Mouse (Mus musculus) heart, postnatal 10 days (tissue): ENCODE measurements at regions not wholly inside any gene's neighbourhood (a gene's known extent, or its start where the extent isn't known, plus 50 kb on each side); places are given as distances from the start of the nearest gene placed in this dataset.

ENCODE experiments used
- DNase-seq, 2 experiments: peaks; one replicate each; pipeline ENCODE4 v3.0.0; 2021
- intact Hi-C: fragments of 180-260 bp; cut with DNase I; formaldehyde crosslinking; loops from one replicate; pipeline ENCODE4 v1.15.1; 2025

DNA sequence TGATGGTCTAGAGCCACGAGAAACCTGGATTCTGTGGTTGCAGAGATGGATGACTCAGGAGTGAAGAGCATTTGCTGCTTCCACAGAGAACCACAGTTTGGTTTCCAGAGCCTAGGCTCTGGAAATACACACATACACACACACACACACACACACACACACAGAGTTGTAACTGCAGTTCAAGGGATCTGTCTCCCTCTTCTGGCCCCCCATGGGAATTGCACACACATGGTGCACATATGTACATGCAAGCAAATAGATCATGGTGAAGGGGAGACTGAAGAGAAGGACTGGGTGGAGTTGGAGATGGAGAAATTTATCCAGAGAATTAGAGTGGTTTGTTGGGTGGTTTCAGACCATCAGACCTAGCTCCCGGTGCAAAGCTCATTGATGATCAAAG, 252.6 kb downstream of the Gm4791 start:
- intact Hi-C loops: no loop called here
- DNase-seq: no peak

DNA sequence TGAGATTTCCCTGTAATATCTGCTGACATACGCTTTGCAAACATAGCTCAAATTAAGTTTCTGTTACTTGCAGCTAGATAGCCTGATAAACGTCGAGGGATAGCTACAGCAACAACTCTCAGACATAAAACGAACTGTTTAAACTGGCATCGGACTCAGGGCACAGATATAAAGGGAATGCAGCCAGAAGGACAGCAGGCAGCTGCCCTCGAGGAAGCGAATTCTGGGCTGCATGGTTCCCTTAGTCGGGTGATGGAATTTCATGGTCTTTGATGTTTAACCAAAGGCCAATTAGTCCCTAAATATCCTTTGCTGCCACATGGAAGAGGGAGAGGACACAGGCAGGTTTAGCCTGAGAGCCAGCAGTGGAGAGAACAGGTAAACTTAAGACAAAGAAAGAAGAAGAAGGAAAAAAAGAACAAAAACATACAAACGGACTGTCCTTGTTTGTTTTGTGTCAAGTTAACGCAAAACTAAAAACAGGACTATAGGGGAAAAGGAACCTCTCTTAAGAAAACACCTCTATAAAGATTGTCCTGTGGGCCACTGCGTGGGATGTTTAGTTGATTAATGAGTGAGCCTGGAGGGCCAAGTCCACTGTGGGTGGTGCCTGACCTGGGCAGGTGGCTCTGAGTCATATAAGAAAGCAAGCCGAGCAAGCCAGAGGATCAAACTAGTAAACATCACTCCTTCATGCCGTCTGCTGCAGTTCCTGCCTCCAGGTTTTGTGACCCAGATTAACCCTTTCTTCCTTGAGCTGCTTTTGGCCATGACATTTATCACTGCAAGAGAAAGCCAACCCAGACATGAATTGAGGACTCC, 255.5 kb downstream of the Gm4791 start:
- intact Hi-C loops: no loop called here
- no peak for DNase-seq

DNA sequence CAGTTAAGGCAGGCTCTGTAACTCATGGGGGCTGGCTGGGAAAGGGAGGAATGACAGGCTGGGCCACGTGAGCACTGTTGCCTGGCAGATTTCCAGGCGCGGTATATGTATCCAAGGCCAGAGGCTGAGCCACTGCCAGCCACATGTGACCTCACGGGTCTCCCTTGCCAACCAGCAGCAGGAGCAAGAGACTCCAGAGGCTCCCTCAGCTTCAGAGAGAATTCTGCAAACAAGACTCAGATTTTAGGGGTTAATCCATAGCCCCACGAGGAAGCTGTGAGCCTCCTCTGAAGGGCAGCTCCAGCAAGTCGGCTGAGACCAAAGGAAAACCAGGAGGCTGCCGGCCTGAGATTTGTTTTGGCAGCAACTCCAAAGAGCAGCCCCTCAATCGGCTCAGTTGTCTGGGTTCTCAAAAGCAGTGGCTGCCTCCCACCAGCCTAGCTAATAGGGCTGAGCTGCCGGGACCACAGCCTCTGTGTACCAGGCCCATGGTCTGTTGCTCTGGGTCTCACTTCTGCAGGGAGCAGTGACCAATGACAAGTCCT, 264.0 kb upstream of the Cadm1 start:
- intact Hi-C loops: no loop called here

DNA sequence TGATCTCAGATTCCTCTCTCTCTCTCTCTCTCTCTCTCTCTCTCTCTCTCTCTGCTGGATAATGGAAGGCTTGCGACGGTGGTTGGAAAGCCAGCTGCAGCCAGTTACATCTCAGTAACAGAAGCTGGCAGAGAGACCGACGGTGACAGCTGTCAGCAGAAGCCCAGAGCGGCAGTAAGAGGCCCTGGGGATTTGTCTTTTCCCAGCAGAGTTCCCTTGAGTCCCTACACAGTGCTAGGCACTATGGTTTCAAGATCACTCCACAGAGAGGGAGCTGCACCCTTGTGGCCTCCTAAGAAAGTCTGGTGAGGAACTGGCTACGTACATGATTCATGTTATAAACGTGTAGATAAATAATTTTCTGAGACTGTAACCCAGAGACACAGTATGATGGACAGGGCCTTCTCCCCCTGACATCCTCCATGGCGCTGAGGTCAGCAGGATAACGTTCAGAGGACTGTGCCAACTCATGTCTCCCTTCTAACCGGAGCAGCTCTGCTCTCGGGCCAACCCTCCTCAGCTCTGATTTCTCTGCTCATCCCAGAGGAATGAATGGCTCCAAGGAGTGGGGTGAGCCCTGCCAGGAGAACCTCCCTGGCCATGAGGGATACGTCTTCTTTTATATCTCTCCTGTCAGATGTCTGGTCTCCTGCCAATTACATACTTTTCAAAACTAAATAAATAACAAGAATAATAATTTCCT, 253.5 kb upstream of the Cadm1 start:
- peak; percentile 66 to 74 for DNase-seq
- intact Hi-C loops: no loop called here

More for the DNA sequence above, 264.0 kb upstream of the Cadm1 start:
- DNase-seq: peak; percentile 78 to 87

DNA sequence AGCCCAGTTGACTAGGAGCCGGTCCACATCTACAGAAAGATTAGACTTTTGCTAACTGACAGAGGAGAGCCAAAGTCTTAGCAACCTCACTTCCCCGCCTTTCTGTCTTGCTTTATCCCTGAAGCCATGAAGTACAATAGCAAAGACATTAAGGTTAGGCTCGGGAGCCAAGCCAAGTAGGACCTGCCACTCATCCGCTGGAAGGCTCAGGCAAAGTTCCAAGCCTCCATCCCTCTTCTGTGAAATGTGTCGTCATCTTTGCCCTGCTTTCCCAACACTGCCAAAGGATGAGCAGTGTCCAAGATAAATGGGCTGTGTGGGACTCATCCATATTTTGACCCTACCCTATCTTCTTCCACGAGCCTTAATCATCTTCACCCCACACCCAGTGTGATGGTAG, 250.6 kb upstream of the Cadm1 start:
- intact Hi-C loops: no loop called here
- peak; percentile 19 to 25 for DNase-seq

DNA sequence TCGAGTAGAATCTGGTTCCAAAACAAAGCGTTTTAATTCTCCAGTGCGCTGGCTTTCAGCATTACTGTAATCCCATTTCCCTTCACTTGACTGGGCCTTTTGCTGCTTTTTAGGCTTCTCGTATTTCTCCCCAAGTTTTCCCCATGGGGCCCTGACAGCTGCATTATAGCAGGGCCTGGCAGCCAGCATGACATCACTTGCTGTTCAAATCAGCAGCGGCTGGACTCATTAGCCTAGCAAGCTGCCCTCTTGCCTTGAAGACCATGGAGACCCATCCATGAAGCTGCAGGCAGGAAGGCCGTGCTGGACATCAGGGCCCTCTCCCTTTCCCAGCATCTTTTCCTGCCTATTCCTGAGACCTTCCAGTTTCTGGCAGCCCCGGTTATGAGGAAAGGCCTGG, 249.8 kb upstream of the Cadm1 start:
- intact Hi-C loops: no loop called here
- DNase-seq: peak; percentile 80 to 82

DNA sequence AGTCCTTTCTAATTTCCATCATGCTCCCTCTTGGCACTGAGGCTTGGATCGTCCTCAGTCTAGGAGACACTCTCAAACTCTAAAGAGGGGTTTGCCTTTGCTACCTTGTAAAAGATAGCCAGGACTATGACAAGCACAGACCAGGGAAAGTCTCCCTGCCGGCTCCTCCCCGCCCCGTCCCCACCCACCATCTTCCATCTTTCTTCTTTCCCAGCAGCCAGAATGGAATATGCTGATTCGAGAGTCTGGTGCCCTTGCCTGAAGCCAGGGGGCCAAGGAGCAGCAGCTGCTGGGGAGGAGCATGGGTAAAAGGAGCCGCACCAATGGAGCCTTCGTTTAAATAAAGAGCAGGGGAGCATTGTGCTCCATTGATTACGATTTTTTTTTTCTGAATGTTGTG, 249.4 kb upstream of the Cadm1 start:
- intact Hi-C loops: no loop called here
- no peak for DNase-seq

DNA sequence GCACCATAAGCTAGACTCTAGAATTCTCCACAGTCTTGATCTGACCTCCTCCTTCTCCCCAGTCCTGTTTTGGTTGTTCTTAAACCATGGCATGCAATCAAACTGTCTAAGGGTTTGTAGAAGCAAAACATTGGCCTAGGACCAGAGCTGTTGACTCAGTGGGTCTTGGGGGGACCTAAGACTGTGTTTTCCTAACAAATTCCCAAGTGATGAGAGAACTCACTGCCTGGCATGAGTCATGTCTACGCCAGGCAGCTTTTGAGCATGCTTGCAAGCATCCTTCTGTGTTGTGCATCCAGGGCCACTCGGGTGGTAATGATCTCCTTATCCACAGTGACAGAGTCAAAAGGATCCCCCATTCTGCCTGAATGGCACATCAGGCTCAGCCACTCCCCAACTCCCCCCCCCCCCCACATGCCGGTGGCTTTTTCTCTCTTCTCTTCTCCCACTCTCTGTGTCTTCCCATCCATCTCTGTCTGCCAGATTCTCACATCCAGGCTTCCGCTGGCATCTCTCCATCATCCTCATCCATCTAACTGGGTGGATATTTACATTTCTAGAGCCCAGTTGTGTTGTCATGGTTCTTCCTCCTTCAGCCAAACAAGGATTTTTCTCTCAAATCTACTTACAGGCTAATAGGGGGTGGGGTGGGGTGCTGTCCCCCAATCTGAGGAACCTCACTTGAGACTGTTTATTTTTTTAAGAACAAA, 246.1 kb upstream of the Cadm1 start:
- intact Hi-C loops: no loop called here
- no peak for DNase-seq

DNA sequence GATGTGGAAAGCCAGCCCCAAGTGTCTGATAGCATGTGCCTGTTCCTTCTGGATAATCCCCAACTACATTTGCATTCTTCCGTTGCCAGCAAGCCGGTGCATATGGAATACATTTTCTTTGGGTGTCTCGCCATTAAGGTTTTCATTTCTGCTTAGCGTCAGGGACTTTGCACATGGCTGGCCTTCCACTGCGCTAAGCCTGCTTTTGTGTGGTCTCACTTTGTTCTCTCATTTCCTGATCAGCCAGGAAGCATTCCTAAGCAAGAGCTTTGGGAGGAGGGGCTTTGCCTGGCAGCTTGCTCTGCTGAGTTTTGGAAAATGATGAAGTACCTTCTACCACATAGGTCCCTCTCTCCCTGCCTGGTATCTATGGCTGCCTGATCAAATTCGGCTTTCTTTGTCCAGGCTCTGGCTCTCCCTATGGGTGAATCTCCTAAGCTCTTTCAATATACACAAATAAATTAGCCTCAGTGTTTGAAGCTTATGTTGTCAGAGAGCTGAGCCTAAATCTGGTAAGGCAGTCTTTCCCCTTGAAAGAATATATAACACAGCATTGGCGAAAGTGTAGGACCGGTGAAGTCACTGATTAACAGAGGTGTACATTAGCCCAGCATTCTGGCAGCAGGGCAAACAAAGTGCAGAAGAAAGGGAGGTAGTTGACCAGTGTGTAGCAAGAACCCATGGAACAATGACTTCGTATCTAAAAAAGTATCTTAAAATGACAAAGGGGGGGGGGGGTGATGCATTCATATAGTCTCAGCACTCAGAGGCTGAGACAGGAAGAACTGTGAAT, 242.8 kb upstream of the Cadm1 start:
- intact Hi-C loops: no loop called here

DNA sequence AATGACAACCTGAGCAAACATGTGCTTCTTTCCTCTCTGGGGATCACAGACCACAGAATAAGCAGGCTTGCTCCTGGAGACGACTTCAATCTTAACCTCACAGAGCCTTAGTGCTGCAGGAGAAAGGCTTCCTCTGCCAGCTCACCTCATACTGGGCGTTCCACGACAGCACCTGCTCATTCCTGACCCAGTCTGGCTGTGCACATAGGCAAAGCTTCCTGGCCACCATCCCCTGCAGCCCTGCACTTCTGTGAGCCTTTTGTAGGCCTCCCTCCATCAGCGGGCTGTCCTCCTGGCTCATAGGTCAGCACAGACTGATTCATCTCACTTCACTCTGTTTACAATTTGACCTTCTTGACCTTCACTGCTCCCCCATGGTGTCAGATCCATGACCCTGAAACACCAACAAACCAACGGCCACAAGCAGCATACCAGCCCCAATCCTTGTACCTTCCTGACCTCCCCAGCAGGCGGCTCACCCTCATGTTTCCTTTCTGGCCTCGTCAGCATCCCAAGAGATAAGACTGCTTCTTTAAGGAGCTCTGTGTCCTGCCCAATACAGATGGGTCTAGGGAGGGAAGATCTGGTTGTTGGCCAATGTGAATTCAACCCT, 241.3 kb upstream of the Cadm1 start:
- intact Hi-C loops: no loop called here
- DNase-seq: no peak

More for the DNA sequence above, 242.8 kb upstream of the Cadm1 start:
- no peak for DNase-seq

DNA sequence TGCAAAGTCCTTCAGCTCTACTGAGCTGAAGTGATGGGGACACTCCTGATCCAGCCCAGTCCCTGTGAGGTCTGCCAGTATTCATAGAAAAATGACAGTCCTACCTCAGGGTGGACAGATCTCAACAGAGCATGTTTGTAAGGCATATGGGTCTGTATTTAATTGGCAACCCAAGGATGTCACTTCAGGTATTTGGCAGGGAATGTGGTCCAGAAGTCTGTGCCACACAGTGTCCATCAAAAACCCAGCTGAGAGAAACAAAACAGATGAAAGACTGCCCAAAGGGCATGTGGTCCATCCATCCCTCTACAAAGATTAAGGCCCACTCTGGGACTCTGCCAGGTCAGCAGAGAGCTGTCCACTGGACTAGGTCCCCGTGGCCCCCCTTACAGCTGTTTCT, 229.3 kb upstream of the Cadm1 start:
- no peak for DNase-seq
- intact Hi-C loops: no loop called here

DNA sequence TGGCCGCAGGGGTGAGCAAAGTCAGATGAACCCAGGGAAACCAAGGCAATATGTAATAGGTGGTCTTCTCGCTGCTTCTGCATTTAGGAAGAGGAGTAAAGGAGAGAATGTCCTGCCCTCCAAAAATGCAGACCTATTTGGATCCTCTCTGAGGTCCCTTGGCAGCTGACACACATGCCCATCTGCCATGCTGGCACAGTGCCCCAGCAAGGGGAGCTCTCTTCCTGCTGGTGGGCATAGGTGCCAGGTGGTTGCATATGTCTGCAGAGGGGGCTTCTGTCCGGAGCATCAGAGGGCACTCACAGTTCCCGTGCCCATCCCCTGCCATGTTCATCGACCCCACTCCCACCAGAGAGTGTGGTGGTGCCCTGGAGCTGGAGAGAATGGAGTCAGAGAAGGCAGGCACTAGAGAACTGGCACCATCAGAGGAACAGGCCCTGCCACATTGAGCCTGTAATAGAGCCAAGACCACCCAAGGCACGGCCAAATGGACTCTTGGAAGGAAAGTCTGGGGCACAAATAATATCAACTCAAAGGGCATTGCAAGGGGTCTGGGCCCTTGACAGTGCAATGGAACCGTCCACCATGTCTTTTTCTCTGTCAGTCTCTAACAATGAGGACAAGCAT, 222.7 kb upstream of the Cadm1 start:
- intact Hi-C loops: no loop called here
- no peak for DNase-seq

DNA sequence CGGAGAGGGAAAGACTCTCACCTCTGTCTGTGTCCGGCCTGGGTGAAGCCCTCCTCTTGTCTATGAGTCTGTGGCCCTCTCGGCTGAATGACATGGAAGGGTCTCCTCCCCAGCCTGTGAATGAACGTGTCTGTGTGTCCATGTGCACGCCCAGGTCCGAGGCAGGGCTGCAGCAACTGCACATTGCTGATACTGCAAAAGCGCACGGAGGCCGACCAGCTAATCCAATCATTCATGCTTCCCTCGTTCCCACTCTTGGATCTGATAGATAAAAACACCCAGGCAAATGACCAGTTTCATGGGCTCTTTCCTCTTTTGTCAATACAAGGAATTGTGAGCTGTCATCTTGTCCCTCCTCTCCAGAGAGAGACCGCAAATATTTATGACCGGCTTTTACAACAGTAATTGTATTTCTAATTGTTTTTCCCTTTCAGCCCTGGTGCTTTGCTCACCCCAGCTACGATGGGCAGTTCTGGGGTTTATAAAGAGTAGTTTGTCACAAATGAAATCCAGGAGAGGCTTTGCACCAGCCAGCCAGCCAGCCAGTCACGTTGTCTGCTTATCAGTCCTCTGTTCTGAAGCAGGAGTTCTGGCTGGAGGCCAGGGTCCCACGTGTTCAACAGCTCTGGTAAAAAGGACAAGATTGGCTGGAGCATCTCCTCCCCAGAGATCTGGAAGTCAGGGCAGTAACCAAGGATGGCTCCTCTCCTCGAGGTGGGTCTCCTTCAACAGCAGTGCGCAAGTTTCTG, 222.0 kb upstream of the Cadm1 start:
- peak; percentile 76 to 81 for DNase-seq
- intact Hi-C loops: no loop called here

DNA sequence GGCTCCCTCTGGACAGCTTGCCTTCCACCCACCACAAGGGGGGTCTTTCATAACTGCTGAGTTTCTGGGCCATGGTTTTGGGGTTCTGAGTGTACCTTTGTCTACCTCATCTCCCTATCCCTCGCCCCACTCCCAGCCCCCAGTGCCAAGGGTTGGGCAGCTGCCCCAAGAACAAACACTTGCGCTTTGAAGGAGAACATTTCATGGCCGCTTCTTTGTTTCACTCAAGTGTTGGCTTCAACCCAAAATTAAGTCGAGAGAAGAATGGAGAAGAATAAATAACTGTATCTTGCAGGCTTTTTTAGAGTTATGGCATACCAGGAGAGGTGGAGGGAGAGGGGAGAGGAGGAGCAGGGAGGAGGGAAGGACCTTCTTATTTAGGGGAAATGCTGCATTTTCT, 216.5 kb upstream of the Cadm1 start:
- intact Hi-C loops: no loop called here
- no peak for DNase-seq

DNA sequence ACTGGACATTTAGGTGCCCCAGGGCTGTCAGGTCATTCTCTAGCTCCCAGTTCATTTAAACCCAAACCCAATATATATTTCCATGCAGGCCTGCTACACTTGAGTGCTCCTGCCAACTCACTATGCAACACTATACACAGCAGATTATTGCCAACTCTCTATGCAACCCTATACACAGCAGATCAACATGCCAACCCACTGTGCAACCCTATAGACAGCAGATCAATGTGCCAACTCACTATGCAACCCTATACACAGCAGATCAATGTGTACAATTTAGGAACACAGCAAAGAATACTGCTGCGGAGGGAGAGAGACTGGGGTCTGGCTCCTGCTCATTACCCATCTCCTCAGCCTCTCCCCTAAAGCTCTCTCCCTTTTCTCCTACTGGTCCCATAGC, 215.7 kb upstream of the Cadm1 start:
- no peak for DNase-seq
- intact Hi-C loops: no loop called here

DNA sequence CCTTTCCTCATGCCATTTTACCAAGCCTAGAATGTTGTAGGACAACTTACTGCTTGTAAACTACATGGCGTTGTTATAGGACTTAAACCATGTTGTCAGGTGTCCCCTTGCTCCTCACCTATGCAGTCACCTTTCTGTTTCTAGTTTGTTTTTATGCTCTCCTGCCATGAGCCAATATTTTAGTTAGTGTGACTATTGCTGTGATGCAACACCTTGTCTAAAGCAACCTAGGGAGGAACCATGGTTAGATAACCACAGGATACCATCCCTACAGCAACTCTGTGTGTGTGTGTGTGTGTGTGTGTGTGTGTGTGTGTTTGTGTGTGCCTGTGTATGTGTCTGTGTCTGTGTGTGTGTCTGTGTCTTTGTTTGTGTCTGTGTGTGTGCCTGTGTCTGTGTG, 209.6 kb upstream of the Cadm1 start:
- intact Hi-C loops: no loop called here

DNA sequence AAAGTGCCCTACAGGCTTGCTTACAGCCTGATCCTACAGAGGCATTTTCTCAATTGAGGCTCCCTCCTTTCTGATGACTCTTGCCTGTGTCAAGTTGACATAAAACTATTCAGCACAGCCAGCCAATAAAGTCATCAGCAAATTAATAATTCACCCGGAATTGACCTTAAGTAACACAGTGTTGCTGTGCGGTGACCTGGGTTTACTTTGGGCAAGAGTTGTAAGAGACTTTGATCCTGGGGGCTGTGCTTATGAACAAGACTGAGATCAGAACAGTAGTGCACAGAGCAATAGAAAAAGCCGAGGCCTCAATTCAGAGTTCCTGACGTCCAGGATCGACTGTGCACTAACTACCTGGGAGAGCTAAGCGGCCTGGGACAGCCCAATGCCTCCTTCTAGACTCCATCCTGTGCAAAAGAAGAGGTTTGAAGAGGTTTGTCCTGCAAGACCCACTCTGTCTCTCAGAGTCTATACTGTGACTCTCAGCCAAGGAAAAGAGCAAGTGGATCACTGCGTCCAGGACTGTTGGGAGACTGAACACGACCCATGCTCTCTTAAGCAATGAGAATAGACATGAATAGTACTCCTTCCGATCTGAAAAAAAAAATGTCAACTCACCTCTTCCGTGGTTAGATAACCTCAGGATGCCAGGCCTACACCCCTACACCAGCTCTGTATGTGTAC, 208.7 kb upstream of the Cadm1 start:
- DNase-seq: no peak
- intact Hi-C loops: no loop called here

More for the DNA sequence above, 209.6 kb upstream of the Cadm1 start:
- no peak for DNase-seq

DNA sequence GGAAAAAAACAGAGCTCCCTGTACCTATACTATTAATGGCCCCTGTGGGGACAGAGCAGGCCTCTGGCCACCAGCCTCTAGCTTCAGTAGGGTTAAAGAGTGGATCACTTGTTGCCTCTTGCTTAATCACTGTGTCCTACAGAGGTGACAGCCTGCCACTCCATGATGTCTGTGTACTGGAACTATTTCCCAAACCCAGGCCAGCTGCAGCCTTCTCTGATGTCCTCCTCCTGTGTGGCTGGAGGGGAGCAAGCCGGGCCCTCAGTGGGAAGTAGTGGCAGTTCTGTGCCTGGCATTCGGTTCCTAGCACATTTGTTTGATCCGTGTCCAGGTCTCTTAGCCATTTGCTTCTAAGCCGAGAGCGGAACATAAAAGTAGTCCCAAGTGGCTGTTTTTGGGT, 207.7 kb upstream of the Cadm1 start:
- intact Hi-C loops: no loop called here
- no peak for DNase-seq
